Mouse (Mus musculus) lung, postnatal 0 days (tissue): ENCODE measurements around the gene Olfr160.

Experiments
- CTCF ChIP-seq: IDR thresholded peaks from 2 replicates; pipeline ENCODE4 v1.5.1; 2016; ENCODE audit warnings: antibody characterized with exemption, mild to moderate bottlenecking
- EP300 ChIP-seq: IDR thresholded peaks from 2 replicates; pipeline ENCODE4 v1.6.1; 2016; ENCODE audit warnings: antibody characterized with exemption, mild to moderate bottlenecking, control low read depth

DNA sequence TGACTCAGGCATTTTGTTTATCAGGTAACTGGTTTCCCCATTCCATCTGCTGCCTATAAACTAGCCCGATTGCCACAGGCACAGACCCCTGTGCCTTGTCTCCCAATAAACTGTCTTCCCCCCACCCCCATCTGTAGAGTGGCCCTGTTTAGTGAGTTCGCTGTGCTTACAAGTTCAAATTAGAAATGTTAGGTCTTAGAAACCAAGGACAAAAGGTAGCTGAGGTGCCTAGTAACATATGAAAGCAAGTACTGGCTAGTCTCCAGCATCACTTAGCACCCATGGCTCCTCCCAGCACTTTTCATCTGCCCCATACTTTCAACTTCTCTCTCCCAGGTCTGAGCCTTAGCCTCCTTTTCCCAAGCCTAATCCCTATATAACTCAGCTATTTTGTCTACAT is 45.7 kb upstream of the Olfr160 start:
- TF ChIP-seq CTCF (no peak), EP300 (no peak)
